Mouse (Mus musculus) natural killer cell, adult 2 months (primary cell): ENCODE measurements at regions not wholly inside any gene's neighbourhood (a gene's known extent, or its start where the extent isn't known, plus 50 kb on each side); places are given as distances from the start of the nearest gene placed in this dataset.

Experiments used
- DNase-seq, 2 experiments: peaks; one replicate each; pipeline ENCODE4 v3.0.0; 2022; ENCODE audit warnings: low spot score in 2 of 2

DNA sequence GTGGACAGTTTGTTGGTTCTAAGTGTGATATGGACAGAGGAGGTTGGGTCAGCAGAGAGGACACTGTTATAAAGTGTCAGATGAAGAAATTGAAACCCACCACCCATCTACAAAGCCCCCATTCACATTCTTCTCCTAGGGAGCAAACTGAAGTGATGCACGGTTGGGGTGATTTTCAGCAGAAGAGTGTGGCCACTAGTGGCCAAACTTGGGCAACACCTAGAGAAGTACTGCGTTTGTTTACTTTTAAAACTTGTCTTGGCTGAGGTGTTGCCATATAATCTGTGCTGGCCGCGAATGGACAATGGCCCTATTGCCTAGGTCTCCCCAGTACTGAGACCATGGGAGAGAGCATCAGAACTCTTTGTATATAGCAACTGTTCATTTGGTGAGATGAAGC is 150.8 kb upstream of the Cox10 start:
- no peak for DNase-seq

DNA sequence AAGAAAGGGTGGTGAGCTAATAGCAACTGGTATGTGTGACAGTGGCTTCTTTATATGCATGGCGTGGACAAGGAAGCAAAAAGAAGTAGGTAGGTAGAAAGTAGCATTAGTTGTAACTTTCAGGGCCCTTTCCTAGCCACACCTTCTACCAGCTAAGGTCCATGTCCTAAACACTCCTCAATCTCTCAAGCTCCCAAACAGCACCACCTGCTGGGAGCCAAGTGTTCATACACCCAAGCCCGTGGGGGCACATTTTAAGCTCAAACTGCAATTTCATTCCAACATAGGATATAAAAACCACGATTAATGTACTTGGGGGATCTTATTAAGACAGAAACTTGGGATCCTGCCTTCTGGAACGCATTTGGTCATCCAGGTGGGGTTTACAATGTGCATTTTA is 141.6 kb upstream of the Cox10 start:
- DNase-seq: peak in 1 of 2 experiments; percentile 18

DNA sequence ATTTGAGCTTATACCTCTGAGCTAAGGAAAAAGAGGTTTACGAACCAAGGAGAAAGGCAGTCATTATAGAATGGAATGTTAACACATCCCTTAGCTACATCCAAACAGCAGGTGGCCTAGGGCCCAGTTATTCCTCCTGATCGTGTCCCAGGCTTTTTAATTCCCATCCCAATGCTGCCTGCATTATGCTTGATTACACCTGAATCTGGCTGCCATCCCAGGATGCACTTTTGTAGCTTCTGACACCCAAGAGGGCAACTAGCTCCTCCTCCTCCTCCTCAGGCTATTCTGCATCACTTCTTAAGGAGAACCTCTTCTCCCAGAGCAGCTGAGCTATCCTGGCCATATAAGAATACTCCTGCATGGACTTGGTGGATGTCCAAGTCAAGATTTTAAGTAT is 137.9 kb upstream of the Cox10 start:
- DNase-seq: no peak

DNA sequence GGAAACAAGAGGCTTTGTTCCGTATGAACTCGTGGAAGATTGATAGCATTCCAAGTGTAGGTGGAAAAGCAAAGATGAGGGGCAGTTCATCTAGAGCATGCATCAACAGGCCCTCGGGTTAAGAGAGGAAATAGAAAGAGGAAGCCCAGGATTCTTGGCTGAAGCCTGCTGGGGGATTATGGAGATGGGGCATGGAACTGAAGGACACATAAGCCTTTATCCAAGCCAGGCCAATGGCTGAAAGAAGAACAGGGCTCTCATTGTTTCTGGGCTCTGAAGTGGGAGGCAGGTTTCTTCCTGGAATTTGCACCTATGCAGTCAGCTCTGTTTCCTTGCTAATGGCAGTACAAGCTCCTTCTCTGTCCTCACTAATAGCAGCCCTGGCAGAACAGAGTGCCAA is 131.6 kb upstream of the Cox10 start:
- no peak for DNase-seq

DNA sequence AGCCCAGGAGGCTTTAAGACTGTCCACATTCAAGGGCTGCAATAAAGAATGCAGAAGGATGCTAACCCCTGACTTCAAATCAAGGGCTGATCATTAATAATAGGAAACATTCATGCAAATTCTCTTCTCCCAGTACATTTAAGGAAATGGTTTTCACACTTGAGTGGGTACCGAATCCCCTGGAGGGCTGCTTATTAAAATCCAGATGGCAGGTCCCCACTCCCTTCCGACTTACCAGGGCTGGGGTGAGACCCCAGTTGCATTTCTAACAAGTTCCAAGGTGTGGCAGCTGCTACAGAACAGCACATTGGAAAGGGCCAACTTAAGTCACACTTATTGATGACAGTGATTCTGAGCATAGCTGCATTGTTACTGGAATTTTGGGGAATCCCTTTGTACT is 129.0 kb upstream of the Cox10 start:
- no peak for DNase-seq

DNA sequence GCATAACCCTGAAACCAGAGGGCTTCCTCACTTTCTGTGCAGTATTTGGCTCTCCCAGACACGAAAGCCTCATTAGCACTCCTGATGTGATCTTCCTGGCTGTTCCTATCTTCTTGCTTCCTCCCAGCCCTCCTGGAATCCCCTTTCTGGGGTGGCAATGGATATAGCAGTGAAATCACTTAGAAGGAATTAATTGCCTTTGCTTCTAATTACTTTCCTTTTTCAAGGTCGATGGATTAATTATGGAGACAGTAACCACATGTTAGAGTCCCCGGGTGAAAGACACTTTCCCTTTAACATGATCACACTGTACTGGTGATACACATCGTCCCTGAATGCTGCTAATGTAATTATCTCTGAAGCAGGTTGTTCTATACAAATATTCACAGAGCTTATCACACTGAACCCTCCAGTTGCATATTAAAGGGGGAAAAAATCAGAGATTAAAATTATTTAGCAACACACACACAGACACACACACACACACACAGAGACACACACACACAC is 128.1 kb upstream of the Cox10 start:
- no peak for DNase-seq

DNA sequence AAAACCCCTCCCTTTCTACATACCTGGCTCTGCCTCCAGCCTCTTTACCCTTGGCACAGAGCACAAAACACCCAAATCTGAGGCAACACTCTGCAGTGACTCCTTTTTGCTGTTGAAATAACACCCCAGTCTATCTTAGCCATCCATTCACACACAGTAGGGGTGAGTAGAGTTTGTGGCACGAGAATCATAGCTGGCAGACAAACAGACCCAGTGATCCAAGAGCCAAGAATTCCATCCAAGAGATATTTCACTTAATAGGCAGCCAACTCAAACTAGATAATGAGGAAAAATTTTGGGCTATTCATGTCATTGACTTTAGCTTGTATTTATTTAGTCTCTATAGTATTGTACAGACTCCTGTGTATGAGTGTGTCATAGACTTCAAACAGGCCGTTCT is 126.9 kb upstream of the Cox10 start:
- no peak for DNase-seq

DNA sequence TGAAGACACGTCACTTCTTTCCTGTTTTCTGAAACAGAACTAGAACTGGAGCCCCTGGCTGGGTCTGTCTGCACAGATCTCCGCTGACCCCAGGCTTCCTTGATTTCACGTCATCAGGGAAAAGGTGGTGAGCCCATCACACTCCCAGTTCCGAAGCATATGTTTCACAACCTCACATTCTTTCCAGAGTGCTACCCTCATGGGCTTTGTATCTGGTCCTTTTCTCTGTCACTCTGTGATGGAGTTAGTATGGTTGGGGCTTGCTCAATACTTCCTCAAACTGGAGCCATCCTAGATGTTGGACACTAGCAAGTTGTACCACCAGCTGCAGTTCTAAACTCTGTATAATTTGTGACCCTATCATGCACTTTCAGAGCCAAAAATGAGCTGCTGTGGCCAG is 125.8 kb upstream of the Cox10 start:
- DNase-seq: no peak

DNA sequence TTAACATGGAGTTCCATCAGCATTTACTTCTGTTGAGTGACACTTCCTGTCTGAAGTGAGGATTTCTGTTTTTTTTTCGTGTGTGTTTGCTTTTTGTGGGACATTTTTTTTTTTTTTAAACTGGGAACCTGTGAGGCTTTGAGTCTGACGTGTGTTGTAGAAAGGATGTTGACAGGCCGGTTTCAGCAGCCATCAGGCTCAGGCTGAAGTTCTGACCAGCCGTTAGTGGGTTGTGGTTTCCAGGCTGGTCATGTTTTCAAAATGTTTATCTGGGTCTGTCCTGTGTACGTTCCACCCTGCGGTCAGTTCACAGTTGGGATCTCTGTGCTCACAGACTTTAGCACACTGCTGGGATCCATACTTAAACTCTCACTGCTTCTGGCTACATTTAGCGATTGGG is 125.0 kb upstream of the Cox10 start:
- DNase-seq: peak; percentile 54 to 74

DNA sequence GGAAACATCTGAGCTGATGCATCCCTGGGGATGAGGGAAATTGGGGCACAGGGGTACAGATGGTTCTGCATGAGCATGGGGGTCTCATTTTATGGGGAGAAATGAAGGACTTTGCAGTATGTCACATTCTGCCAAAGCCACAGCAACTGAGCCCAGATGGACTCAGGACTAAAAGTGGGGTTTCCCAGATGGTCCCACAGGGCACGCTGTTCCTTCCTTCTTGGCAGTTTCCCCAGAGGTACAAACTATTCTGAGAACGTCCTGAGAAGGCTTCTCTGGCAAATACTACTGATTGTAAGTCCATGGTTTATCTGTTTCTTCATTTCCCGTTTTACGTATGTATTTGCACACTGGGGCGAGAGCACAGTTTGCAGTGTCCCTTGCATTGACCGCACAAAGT is 121.6 kb upstream of the Cox10 start:
- no peak for DNase-seq

DNA sequence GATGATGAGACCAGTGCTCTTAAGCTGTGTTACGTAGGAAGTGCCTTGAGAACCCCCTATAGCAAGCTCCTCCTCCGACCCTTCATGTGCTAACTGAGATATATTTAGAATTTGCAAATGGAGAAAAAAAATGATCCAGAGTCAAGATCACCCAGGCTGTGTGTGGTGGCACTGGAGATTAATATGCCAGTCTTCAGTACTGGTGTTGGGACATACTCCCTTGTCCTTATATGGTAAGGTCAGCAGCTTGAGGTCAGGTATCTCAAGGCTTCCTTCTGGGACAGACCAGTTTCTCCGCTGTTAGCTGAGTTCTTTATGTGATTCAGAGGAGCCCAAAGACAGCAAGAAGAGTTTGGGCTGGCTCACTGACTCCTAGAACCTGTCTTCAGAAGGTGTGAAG is 116.0 kb upstream of the Cox10 start:
- no peak for DNase-seq

DNA sequence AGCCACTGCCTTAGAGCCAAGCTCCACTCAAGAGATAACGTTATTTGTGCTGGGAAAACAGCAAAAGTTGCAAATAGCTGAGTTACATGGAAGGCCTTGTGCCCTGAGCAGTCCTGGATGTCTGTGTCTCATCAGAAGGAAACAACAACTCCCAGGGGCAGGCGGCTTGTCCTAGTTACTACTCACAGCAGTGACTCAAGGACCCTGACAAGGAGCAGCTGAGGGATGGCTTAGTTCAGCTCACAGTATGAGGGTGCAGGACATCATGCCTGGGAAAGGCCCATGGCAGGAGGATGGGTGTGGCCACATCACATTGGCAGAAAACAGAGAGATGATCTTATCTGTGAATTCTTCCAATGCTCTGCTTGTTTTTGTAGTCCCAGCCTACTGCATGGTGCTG is 109.4 kb upstream of the Cox10 start:
- DNase-seq: no peak

DNA sequence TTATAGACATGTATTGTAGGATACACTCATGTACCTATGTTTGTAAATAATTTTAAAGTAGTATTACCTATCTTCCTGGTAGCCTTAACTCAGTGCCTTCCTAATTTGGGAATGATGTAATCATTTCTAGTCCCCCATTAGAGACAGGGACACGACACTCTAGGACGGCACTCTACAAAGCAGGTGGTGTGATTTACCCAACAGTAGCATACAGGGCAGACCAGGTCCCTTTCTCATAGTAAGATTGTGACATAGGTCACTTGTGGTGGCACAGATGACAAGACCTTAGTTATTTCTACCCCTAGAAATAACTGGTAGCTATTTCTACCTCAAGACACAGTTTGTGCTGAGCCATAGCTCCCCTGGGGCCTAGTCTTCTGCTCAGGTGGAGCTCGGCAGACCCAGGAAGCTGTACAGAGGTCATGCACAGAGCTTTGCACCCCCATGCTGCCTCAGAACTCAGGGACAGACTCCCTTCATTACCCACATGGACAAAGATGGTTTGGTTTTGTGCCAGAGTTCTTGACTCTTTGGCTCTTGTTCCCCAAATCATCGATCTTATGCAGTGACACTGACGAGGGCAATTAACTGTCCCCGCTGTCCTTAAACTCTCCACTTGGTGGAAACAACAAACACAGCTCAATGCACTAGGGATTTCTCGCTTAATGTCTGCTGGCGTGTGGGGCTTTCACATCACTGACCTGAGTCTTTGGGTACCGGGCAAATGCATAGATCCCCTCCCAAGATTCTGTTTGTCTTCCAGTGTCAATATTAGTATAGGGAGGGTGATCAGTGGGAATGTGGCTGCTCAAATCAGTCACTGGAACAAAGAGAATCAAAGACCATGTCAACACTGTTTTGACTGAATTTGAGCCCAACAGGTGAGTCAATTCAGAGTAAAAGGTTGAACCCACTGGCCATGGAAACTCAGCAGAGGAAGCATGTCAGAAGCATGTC is 108.5 kb upstream of the Cox10 start:
- no peak for DNase-seq

DNA sequence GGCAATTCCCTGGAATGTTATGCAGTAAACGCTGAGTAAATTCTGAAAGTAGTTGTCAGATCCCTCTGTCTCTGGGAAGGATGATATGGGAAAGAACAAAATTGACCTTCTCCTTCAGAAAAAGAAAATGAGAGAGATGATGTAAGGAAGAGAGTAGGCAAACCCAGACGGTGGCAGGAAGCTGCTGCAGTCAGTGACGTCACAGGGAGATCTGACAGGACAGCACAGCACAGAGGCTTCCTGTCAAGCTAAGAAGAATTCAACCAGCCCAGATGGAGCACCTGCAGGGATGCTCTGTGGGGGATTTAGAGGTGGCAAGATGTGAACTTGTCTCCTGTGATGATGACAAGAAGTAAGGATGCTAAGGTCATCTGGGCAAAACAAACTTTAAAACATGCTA is 107.7 kb upstream of the Cox10 start:
- peak in 1 of 2 experiments; percentile 4 for DNase-seq

DNA sequence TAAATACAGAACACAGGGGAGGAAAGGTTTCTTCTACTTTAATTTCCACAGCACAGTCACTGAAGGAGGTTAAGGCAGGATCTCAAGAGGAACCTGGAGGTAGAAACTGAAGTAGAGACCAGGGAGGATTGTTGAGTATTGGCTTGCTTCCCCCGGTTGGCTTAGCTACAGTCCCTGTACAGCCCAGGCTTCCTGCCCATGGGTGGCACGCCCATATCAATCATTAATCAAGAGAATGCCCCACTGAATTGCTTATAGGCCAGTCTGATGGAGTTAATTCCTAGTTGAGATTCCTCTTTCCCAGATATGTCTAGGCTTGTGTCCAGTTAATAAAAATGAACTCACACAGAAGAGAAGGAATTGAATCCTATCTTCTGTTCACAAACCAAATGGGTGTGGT is 107.3 kb upstream of the Cox10 start:
- DNase-seq: no peak

DNA sequence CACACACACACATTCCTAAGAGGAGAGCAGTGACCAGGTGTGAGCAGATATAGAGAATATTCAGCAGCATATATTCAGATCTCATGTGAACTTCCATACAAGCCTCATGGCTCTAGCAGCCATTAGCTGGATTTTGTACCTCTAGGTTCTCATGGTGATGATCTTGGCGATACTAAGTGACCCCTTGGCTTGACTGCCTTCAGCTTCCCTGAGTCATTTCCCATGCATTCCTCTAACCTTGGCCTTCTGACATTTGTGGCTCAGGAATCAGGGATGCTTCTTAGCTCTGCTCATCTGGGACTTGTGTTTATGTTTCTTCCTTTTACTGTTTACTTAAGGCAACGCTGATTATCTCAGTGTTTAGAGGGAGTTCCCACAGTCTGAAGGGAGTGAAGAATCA is 100.8 kb upstream of the Cox10 start:
- no peak for DNase-seq

DNA sequence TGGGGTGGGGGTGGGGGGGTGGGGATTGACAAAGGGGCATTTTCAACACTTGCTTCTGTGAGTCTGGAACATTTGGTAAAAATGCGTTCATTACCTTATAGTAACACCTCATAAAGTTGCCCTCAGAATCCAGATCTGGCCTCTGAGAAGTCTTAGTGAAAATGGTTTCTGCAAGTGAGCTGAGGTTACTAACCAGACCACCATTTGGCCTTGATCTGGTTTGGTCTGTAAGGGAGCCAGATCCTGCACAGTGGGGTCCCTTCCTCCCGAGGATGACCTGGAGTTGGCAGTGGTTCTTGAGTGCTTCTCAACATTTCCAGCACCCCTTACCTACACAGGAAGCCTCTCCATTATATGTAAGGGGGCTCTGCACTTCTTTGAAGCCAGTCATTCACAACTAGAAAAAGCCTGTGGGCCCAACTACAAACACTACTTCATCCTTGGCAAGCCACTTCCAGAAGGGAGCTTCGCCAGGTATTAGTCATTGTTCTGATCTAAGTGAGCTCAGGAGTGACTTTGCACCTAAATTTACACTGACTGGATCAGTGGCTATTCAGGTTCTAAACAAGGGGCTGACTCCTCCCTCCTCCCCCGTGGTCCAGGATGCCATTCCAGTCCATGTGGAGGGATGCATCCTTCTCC is 94.3 kb upstream of the Cox10 start:
- DNase-seq: no peak

DNA sequence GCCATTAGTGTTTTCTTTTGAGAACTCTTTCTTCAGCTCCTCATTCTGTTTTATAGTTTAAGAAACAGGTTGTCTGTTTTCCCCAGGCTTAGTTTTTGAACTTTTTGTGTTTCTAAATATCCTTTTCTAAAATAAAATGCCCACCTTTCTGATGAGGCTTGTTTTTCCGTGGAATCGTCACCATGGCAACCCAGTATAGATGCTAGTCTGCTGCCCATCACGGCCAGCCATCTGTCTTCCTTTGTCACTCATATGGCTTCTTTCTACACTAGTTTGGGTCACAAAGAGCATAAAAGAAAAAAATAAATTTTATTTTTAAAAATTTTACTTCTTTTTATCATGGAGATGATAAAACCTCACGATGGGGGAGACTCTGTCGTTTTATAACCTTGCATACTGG is 93.7 kb upstream of the Cox10 start:
- DNase-seq: no peak

DNA sequence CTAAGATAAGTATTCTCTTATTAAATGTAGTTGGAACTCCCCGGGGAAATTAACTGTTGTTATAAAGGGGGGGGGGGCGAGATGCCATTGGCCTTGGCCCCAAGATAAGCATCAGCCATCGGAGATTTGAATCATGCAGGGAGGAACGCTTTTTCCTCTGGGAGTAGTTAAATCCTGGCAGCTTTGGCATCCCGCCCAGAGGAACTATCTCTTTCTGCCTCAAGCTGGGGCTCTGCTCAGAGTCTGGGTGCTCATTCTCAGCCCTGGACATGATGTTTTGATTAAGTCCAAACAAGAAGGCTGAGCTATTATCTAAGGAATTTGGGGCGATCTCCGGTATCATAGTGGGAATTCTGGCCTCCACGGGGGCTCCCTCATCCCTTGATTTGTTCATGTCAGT is 89.4 kb upstream of the Cox10 start:
- DNase-seq: no peak

DNA sequence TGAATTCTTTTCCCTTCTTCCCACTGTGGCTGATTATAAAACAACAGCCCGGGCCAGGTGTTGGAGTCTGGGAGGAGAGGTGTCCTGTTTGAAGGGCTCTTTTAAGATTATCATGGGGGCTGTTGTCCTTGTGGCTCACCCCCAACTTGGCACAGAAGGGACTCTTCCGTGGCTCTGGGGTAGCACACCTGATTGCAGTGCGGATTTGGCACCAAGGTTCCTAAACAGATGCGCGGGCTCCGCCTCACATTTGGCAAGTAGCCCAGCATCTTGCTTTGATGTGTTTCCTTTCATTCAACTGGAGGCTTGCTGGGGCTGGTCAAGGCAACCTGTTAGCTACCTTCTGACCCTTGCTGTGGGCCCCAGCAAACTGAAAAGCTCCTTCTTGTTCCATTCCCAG is 85.5 kb upstream of the Cox10 start:
- DNase-seq: no peak

DNA sequence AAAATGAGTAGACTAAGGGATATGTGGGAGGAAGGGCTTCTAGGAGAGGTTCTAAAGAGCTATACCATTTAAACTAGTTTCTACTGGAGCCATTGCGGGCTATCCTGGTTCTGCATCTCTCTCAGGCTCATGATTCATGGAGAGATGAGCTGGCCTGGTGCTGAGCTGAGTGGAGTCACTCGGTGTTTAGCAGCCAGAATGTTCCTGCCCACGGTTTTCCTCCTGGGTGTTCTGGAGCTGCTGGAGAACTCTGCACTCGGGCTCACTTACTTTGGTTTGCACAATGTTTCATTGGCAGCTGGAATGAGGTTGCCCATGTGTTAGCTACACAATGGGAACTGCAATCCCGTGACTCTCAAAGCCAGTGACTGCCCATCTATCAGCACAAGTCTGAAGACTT is 79.0 kb upstream of the Cox10 start:
- no peak for DNase-seq

DNA sequence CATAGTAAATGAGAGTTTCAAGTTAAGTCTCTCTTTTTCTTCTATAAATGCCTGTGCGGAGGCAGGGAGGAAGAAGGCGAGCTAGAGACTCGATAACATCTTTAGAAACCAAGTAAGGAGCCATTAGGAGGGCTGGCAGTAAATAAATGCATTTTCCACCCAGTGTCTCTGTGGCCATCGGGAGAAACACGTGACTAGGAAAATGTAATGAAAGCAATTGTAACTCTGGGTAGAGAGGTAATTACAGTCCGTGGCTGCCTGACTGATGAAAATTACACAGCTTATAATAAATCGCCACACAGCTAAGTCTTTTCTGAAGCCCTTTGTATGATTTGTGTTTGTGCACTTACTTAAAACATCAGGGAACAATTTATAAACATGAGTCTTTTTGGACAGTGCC is 77.4 kb upstream of the Cox10 start:
- DNase-seq: no peak

DNA sequence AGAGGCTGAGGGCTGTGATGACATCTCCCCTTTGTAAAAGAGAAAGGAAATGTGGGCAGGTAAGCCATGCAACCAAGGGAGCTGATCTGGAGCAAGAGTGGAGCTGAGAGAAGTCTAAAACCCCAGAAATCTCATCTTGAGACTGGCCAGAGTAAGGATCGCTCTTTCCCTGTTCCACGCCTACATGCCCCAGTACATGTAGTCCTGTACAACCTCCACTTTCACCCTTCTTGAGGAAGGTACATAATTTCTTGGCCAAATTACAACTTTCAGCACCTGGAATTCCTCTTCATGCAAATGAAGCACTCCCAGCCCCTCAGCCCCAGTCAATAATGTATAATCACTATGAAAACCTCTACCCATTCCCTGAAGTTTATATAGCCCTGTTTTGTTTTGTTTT is 60.2 kb upstream of the Cox10 start:
- DNase-seq: no peak
